Mouse (Mus musculus) spleen, adult 18-20 months (tissue): ENCODE data around the gene Ccl3.

Experiments used
- DNase-seq, 2 experiments: peaks; one replicate each; pipeline ENCODE4 v3.0.0; 2022; ENCODE audit warnings: mixed read lengths in 2 of 2

Ccl3 gene

GRCm38 (mm10) chr11:83619037-83619436 is 30.1 kb downstream of the Ccl3 start:
- DNase-seq, result no peak

- DNase-seq, result no peak
Measured at GRCm38 (mm10) chr11:83618238-83618637, 30.9 kb downstream of the Ccl3 start.

GRCm38 (mm10) chr11:83616586-83616985 is 32.6 kb downstream of the Ccl3 start:
- no peak for DNase-seq

DNA sequence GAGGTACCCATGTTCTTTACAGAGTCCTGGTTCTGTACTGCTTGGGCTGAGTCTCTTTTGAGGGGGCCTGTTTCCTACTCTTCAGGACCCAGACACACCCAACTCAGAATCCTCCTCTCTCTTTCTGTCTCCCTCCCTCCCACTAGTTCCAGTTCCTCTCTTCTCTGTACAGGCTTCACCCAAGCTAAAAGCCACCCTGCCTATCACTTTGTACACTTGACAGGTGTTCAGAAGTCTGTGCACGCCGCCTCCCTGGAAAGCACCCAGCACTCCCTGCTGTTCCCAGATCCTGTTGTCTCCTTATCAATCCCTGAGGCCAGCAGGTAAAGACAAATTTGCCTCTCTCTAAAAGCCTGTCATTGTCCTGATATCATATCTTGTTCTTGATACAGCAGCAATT is 38.3 kb downstream of the Ccl3 start:
- DNase-seq, result no peak

DNA sequence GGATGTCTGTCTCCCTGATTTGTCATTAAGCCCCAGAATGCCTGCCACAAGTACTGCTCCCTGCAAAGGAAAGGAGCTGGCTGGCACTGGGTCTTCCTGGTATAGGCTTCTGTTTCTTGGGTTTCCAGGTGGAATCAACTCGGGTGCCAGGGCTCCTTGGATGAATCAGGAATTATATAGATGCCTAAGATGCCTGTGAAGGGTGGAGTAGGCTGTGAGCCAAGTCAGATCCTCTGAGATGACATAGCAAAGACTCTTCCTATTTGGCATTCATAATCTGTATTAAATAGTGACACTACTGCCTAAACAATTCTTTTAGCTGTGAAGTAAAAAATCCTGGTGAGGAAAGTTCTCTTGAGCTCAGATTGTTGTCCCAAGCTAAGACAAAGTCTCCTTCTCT is 42.8 kb downstream of the Ccl3 start:
- DNase-seq, result no peak

DNA sequence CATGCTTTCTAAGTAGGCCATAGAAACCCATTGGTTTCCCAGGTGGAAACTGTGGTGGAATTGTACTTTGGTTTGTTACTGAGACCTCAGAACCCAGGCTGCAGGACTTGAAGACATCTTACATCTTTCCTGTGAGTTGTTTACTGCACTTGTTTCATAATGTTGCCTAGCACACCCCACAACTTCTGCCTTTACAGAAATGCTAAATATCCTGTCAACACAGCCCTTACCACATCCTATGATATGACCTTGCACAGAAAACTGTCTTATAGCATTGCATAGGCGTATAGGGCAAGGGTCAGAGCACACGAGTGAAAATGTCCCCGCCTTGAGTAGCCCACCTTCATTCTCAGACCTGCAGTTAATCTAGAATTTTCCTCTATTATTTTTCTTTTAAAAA is 43.6 kb downstream of the Ccl3 start:
- DNase-seq, result no peak

DNA sequence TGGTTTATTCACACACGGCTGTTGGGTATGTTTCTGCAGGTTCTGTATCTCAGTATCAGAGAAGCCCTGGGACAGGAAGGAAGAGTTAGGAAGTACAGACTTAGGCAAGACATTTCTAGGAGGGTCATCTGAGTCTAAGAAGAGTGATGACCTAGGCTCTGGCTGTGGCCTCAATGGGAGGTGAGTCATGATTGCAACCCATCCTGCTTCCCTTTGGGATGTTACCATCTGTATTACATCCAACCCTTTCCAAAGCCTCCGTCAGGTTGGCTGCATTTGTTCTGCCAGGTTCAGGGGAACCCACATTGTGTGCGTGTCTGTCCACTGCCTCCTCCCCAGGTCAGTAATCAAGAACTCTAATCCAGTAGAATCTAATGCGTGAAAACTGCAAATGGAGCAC is 44.5 kb downstream of the Ccl3 start:
- no peak for DNase-seq

- no peak for DNase-seq
Measured at GRCm38 (mm10) chr11:83603399-83603798, 45.8 kb downstream of the Ccl3 start.

DNA sequence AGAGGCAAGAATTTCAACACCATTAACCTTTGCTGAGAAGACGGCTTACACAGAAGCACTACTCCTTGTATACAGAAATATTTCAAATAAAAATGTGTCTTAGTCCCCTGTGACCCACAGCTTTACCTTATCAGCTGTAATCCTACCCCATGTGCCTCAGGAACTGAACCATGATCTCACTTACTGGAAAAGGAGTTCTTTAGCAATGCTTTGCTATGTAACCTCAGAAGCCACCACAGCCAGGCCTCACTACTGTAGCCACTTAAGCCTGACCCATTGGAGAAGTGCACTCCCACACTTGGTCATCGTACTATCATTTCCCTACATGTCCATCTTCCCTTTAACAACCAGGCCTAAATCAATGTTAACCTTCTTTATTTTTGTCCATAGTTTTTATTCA is 48.6 kb downstream of the Ccl3 start:
- no peak for DNase-seq

DNA sequence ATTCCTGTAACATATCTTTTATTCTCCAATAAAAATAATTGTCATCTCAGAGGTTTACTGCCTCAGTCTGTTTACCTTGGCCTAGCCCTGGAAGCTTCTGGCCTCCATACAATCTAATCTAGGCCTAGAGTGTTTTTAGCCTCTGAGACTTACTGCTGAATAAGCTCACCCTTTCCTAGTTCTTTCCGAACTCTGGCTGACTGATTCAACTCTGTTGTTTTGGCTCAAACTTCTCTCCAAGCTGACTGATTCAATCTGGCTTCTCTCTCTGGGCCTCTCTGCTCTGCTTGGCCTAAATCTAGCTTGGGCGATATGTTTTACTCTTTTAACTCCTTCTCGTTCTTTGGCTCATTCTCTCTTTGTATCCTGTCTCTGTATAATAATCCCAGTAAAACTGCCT is 50.2 kb downstream of the Ccl3 start:
- no peak for DNase-seq

GRCm38 (mm10) chr11:83598207-83598837 is 50.8 kb downstream of the Ccl3 start:
- DNase-seq, result no peak
